Mouse (Mus musculus) 3T3-L1 (cell line): ENCODE data around the gene Actr6.

Experiments used
- DNase-seq: peaks from one replicate; pipeline ENCODE4 v3.0.0-alpha.2; 2015; ENCODE audit warnings: low read depth, low spot score

The Actr6 gene

DNA sequence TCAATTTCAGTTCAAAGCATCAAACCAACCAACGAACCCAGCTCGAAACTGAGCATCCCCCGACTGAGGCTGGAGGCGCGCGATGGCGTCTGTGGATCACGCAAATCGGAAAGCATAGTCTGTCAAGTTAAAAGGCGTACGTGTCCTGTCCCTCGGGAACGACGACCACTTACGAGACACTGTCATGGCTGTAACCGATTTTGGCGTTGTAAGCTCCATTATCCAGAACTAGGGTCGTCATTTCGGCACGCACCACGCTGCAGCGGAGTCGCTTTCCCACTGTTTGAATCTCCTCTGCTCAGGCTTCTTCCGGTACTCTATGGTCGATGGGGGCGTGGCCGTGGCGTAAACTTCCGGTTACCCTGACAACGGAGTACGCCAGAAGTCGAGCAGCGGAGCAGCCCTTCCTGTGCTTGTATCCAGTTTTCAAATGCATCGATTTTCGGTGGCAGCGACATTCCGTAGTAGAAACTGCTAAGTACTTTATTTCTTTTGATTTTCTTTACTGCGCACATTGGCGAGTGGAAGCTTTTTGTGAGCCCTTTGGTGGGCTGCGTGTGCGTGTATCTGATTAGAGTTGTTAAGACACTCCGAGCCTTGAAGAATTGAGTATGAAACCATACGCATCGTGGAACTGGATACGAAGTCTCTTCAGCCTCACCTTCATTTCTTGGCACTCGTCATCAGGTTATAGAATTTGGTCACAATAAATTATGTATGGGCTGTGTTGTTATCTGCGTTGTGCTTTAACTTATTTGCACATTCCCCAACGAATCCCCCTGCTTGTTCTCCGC is at the start of gene Actr6:
Gene Actr6, minus strand, starts transcription at position 295 of the 794 bp plus-strand sequence.
- peak; percentile 95 for DNase-seq

DNA sequence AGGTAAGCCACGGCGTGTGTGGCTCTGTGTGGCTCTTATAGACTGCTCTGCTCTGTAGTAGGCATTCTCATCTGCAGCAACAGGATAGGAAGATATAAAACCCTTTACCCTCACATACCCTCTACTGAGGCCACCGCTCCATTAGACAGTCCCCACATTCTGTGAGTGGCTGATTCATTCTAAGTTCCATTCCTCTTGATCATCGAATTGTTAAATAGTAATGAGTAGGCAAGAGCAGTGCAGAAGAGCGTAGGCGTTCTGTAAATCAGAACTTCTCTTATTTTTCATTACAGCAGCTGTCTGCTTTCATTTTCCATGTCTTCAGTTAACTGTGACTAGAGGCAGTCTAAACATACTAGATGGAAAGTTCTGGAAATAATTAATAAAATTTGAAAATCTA is 43.9 kb upstream of the Actr6 start:
- no peak for DNase-seq

DNA sequence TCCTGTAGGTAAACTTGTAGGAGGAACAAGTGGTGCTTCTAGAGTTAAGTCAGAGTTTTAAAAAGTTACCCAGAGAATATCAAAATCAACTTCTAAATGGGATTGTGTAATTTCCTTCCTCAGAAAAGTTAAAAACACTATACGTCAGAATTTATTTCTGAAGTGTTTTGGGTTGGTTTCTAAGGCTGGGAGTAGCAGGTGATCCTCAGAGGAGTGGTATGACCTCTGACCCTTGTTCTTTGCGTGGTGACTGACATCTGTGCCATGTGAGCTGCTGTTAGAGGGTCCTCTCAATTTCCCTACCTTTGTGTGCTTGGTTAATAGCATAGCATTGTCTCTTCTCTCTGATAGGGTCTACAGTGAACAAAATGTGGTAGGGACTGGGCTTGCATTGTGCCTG is 39.8 kb upstream of the Actr6 start:
- DNase-seq = no peak

DNA sequence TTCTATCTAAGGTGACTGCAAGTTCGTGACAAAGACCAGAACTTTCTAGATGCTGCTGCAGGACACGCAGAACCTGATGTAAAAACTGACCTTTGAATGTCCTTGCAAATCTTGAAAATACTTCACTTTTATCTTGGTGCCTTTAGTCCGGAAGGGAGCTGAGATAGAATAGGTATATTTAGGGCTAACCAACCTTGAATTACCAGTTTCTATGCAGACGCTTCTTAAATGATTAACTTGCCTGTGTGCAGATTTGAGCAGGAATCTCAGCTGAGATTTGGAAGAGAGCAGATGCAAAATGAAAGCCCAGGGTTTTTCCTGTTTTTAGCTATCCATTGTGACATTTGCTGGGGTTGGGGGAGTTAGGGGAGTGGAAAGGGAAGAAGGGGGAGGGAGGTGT is 37.0 kb upstream of the Actr6 start:
- DNase-seq = no peak

DNA sequence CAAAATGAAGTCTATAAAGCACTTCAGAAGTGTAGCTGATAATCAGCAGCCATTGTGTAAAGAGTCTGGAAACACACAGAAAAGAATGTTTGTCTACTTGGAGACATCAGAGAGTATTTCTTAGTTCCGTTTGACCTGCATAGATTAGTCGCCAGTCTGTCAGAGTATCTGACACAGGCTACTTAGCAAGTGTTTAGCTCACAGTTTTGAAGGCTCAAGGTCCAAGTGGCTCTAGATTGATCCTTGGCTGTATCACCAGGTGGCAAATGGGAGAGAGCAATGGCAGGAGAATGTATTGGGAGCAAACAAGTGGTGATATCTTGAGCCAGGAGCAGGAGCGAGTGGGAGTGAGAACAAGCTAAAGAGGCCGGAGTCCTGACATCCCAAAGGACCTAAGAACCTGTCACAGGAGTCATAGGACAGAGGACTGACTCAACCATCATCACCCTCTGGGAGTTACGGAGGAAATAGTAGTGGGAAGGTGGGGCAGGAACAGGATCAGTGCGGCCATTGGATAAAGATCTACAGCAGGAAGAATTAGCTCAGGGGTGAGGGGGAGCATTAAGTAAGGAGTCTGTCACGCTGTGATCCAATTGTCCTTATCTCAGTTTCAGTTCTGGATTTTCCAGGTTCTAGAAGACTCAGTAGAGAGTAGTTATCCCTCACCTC is 36.4 kb upstream of the Actr6 start:
- DNase-seq = no peak

DNA sequence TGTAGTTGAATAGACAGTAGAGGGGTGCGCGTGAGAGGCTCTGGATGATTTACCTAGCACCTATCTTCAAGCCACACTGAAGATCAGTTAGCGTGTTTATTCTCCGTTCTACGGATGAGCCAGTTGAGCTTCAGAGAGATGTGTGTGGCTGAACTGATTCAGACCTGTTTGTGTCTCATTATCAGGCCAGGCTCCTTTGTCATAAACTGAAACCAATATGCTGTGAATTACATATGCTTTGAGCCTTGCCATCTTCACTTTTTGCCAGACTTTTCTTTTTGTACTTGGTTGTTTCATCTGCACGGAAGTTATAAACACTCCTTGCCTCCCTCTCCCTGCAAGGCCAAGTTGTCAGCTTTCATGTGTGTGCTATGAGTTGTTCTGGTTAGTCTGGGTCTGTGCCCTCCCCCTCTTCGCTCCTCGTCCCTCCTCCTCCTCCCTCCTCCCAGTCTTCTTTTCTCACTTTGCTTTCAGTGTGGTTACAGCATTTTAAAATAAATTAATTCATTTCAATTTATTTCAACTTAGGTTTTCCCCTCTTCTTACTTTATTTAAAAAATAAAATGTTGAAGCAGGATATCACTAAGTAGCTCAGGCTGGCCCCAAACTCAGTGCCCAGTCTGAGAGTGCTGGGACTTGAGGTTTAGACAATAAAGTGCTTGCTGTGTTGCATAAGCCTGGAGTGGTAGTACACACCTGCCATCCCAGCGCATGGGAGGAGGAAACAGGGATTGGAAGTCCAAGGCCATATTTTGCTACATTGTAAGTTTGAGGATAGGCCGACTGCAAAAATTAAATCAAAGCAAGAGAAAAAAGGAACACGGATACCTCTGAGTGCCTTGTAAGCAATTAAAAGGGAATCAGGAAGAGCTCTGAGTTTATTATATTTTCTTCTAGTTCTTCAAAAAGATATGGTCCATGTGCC is 34.0 kb upstream of the Actr6 start:
- no peak for DNase-seq

DNA sequence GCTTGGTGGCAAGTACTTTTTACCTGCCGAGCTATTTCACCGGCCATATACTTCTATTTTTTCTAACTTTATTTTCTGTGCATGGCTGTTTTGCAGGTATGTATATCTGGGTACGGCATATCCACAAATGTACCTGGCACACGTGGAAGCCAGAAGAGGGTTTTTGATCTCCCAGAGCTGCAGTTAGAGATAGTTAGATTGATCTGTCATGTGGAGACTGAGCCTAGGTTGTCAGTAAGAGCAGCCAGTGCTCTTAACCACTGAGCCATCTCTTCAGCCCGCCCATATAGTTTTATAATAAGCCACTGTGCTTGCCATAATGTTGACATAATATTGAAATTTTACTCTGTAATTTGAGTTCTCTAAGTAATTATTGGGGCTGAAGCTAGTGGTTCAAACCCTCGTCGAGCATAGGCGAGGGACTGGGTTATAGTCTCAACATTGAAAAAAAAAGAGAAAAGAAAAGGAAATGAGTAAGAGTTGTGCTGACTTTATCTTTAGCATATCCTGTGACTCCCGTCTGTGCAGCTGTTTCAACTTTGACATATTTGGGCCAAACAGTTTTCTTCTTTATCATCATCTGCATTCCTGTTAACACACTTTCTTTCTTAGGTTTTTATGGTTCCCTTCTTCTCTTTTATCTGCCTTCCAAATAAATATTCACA is 32.5 kb upstream of the Actr6 start:
- peak; percentile 15 for DNase-seq

DNA sequence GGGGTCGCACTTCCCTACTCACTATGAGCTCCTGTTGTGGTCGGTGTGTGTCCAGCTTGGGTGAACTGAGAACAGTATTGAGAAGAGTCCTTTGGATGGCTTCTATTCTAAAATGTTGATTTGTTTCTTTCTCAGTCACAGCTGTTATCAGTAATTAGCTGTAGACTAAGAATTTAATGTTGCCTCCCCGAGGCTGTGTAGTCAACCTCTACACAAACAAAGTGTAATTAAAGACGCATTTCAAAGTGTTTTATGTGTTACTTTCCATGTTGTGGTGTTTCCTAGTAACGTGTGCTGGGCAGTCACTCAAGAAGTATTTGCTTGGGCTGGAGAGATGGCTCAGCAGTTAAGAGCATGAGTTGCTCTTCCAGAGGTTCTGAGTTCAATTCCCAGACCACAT is 28.7 kb upstream of the Actr6 start:
- no peak for DNase-seq

DNA sequence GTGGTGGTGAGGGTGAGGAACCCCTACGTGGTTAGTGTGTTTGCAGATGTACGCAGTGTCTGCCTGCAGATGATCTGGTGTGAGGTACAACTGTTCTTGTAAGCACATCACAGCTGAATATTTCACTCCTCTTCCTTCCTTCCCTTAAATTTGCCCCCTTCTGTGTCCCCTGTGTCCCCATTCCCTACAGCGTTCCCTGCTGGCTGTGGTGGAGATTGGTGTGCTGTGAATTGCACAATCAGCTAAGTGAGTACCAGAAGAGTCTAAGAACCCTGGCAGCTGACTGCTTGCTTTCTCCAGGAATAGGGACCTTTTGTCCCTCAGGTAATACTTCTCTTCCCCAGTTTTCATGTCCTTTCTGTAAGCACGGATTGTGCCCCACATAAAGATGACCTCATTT is 23.1 kb upstream of the Actr6 start:
- DNase-seq = no peak

DNA sequence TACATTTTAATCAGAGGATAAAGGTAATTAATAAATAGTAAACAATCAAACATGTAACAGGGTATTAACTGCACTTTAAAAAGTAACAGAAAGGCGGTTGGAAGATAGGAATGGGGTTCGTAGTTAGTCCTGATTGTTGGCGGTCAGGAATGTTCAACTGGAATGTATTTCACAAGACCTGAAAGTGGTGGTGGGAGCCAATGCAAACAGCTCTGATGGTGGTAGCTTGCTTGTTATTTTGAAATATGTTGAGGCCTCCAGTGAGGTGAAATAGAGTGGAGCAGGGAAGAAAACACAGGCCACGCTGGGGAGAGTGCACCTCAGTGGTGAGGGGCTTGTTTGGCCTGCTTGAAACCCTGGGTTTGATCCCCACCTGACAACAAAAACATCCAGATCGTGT is 19.0 kb upstream of the Actr6 start:
- no peak for DNase-seq

DNA sequence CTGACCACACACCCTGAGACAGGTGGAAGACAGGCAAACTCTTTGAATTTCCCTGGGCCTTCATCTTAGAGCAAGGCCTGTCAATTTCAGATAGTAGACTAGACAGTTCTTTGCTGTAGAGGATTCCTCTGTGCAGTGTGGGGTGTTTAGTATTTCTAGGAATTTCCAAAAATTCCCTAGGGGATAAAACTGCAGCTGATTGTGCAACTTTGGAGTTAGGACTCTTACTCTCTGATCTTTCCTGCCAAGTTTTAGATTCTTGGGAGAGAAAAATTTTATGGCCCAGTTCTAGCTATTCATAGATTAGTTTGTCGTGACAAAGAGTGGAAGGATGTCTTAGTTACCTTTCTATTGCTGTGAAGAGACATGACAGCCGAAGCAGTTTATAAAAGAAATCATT is 16.5 kb upstream of the Actr6 start:
- peak; percentile 55 for DNase-seq

DNA sequence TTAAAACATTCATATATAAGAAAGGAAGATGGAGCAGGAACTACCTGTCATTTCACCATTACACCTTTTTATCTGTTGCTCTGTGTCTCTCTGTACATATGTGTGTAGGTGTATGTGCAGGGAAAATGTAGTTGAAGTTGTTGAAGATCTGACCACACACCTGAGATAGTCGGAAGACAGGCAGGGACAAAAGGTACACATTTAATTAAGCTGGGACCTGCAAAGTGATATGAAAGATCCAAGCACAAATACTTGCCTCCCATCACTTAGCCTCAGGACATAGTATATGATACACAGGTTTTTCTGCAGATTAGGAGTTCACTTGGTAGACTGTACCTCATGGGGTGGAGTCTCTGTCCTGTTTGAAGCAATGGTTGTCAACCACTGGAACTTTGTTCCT is 15.8 kb upstream of the Actr6 start:
- no peak for DNase-seq

DNA sequence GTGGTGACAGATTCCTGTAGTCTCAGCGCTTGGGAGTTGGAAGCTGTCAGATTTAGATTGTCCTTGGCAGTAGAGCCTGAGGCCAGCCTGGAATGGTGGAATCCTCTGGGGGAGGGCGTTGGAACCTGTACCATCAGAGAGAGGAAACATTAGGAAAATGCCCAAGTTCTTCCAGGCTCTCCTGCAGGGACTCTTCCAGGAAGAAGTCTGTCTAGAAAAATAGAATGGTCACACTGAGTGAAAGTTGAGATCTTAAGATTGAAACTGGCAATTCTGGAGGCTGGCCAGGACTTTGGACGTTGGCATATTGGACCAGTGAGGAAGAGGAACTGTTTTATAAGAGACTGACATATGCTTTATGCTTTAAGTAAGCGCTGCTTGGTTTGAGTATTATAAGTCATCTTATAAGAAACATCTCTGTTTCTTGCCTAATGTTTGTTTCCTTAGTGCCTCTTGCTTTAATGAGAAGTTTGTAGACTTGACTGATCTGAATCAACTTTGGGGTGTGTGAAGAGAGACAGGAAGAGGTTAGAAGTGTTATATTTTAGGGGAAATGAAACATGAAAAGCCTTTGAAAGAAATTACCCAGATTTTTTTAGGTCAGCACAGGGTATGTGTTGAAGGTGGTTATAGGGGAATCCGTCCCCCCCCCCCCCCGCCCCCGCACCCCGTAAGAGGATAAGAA is 15.3 kb upstream of the Actr6 start:
- no peak for DNase-seq

DNA sequence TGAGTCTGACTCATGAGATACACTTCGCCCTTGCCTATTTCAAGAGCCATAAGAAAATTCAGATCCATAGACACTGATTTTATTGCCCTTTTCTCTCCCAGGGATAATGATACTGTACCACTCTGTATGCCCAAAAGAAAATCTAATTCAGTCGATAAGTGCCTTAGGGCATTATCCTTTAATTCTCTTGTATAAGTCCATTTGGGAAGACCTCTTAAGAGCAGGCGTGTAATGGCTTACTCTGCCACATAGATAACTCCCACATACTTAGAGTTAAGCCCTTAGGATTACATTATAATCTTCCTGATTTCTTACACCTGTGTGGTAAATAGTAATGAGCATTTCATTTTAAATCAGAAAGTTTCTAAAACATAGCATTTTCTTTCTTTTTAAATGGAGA is 14.5 kb upstream of the Actr6 start:
- peak; percentile 16 for DNase-seq

DNA sequence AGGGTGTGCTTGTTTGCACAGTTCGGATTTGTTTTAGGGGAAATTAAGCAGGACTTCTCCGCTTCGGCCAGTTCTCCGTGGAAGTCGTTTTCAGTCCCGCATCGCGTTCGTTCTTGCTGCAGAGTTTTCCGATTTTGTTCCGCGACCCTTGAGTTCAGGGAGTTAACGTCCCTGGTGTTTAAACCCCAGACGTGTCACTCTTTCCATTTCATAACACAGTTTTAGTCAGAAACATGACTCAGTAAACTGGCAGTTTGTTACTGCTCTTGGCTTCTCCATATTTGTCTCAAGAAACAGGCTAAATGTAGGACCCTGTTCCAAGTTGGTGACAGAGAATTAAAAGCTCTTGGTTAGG is 13.5 kb upstream of the Actr6 start:
- DNase-seq = peak; percentile 79

DNA sequence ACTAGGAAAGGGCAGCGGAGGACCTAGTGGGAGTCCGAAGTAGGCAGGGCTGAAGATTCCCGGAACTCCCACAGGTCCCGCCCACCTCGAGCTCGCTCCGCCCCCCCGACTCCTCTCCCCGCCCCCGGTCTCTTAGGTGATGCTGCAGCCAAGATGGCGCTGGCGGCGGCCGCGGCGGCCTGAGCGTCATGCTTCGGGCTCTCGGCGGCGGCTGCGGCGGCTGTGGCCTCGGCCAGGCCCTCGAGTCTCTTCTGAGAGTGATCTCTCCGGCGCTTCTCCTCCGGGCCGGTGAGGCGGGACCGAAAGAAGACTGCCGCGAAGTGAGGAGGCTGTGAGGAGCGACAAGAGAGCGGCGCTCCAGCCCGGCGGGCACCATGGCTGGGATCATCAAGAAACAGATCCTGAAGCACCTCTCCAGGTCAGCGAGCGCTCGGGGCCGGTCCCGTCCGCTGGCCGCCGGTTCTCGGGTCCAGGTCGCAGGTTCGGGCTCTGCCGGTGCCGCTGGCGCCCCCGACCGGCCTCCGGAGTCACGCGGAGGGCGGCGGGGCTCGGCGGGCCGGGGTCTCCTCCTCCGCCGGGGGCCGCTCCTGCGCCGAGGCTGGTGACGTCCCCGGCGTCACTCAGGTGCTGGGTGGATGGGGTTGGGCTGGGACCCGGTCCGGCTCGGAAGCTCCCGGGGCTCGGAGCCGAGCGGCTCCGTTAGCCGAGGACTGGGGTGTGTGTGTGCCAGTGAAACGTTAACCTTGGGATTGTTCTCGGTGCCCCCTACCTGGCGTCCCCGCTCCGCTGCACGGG is 13.0 kb upstream of the Actr6 start, which contains the start of gene Uhrf1bp1l:
Gene Uhrf1bp1l, plus strand, starts transcription at position 121 of the 795 bp plus-strand sequence.
- DNase-seq = peak; percentile 90

DNA sequence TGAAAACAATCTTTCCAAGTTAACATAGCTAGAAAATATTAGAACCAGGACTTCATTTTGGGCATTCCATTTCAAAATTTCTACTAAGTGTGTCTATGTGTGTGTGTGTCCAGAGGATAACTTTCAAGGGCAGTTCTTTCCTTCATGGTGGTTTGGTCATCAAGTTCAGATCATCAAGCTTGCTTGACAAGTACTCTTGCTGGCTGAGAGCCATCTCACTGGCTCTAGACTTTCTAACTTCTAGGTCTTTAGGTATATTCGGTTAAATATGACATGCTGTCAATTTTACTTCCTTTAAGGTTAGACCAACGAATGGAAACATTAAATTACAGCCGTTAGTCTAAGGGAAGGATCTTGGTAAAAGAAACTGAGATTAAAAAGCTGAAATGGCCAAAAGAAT is 12.2 kb upstream of the Actr6 start:
- DNase-seq = peak; percentile 13

DNA sequence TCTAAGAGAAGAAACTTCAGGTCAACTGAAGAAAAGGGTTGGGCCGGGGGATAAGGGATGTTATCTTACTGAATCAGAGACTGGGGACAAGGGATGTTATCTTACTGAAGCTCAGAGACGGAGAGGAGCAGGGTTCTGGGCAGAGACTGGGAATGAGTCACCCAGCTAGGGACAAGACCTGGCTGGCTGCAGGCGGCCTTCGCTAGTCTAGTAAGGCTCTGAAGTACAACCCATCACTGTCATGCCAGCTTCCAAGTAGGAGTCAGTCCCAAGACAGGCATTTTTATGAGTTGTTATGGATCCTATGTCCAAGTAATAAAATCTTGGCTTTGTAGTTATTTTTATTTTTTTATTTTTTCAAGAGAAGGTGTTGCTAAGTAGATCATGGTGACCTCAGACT is 11.2 kb upstream of the Actr6 start:
- DNase-seq = peak; percentile 27

DNA sequence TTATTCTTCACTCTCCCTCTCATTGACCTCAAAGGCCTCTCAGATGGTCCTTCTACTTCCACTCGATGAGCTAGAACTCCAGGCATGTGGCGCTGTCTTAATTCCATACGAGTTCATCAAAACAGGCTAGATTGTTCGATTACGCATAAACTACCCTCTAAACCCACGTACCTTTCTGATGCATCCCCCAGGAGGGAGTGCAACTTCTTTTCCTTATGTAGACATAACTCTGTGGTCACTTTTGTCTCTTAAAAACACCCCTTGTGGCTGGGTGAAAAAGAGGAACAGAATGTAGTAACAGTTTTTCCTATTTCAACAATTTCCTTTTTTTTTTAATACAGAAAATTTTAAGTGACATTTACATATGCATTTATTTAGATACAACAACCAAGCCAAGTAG is 8.9 kb upstream of the Actr6 start:
- no peak for DNase-seq

DNA sequence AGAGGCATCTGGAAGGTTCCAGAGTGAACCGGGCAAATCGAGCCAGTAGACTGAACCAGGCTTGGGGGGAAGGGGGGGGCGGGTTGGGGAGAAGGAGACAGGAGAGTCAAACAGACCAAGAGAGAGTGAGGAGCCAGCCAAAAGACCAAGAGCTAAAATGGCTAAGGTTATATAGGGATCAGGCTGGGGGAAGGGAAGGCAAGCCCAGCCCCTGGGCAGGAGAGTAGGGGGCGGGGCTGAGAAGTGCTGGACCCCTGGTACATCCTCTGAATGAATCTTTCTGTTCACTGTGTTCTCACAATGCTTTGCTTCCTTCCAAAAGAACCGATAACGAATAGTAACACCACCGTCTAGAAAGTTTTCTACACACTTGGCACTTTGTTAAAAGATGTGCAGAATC is 7.6 kb upstream of the Actr6 start:
- no peak for DNase-seq
